Mouse (Mus musculus) liver, adult 2 months (tissue): ENCODE data around the gene Phlda3. TPM values are rescaled to one million over a fixed set of nuclear protein-coding genes. Genes with fewer than 3 reads are reported as not detected.

Experiments used
- DNase-seq: peaks from one replicate; pipeline ENCODE4 v3.0.0-alpha.2; 2011; ENCODE audit warnings: low read depth, low spot score; ENCODE audit errors: extremely low read depth
- H3K27ac ChIP-seq: fragments of 200-500 bp; replicated peaks from 2 replicates; pipeline ENCODE4 v1.5.1; 2012; ENCODE audit warnings: low read depth, mild to moderate bottlenecking, control low read depth, inconsistent platforms, low read length; ENCODE audit not compliant: insufficient read depth
- H3K27me3 ChIP-seq: fragments of 200-500 bp; 2 replicates; pipeline ENCODE4 v1.6.1; 2012; ENCODE audit warnings: mild to moderate bottlenecking, moderate library complexity, low read length, inconsistent platforms; ENCODE audit not compliant: control insufficient read depth, insufficient read depth
- H3K36me3 ChIP-seq: fragments of 200-500 bp; 2 replicates; pipeline ENCODE4 v1.6.1; 2012; ENCODE audit warnings: low read length, inconsistent platforms; ENCODE audit not compliant: control insufficient read depth, insufficient read depth
- H3K4me1 ChIP-seq: fragments of 200-500 bp; 2 replicates; pipeline ENCODE4 v1.6.1; 2011; ENCODE audit warnings: low read length; ENCODE audit not compliant: control insufficient read depth, insufficient read depth
- H3K4me3 ChIP-seq: fragments of 200-500 bp; 2 replicates; pipeline ENCODE4 v1.5.1; 2011; ENCODE audit warnings: low read depth, mild to moderate bottlenecking, control low read depth, low read length, moderate library complexity; ENCODE audit not compliant: insufficient read depth
- H3K79me2 ChIP-seq: fragments of 200-500 bp; 2 replicates; pipeline ENCODE4 v1.6.1; 2012; ENCODE audit warnings: inconsistent platforms, mild to moderate bottlenecking, low read length, moderate library complexity; ENCODE audit not compliant: control insufficient read depth, insufficient read depth
- H3K9ac ChIP-seq: fragments of 200-500 bp; 2 replicates; pipeline ENCODE4 v1.6.1; 2012; ENCODE audit warnings: low read depth, mild to moderate bottlenecking, control low read depth, inconsistent platforms, low read length
- CTCF ChIP-seq: fragments of 200-500 bp; IDR thresholded peaks from 2 replicates; pipeline ENCODE4 v1.5.1; 2011; ENCODE audit warnings: low read depth, low read length, control low read depth
- POLR2A ChIP-seq: fragments of 200-500 bp; IDR thresholded peaks from 2 replicates; pipeline ENCODE4 v1.6.1; 2011; ENCODE audit warnings: low read length, control low read depth; ENCODE audit not compliant: insufficient read depth; ENCODE audit errors: extremely low read depth
- WGBS: fragments of 180-500 bp; shearing (Covaris S2); methylation state at CpG from one replicate; pipeline ENCODE4 v1.1.7; 2018; 5-methylcytosine and 5-hydroxymethylcytosine counted together
- polyA plus RNA-seq: library from polyadenylated mRNA; depleted of rRNA; stranded (reverse); fragments of >200 nt; gene quantifications from 2 replicates; pipeline ENCODE4 v1.2.3, GENCODE M21; 2012
- total RNA-seq: library from RNA; depleted of rRNA; stranded (reverse); fragments of >200 nt; gene quantifications from 2 replicates; pipeline ENCODE4 v1.2.3, GENCODE M21; 2014

The Phlda3 gene
- total and polyA plus RNA-seq, 2 experiments: 1.7 to 1.8 TPM

GRCm38 (mm10) chr1:135812618-135813017 lies 46.7 kb downstream of the Phlda3 start:
- no peak overlapping the region for H3K9ac ChIP-seq
- no peaks in the 10 kb centered on the region for H3K27me3 ChIP-seq
- TF ChIP-seq POLR2A (no peak), CTCF (no peak)
- WGBS: 53% methylated on average over 2 of the region's 2 CpGs
- H3K4me1 ChIP-seq: no peaks in the 10 kb centered on the region
- no peak overlapping the region for H3K27ac ChIP-seq
- H3K79me2 ChIP-seq: no peaks in the 10 kb centered on the region
- H3K36me3 ChIP-seq: no peaks in the 10 kb centered on the region
- H3K4me3 ChIP-seq: no peak overlapping the region
- no peak for DNase-seq

GRCm38 (mm10) chr1:135813071-135813470 lies 47.2 kb downstream of the Phlda3 start:
- Histone ChIP-seq H3K27me3 (no peaks in the 10 kb centered on the region), H3K9ac (no peak overlapping the region), H3K27ac (no peak overlapping the region), H3K4me3 (no peak overlapping the region), H3K79me2 (no peaks in the 10 kb centered on the region), H3K4me1 (no peaks in the 10 kb centered on the region), H3K36me3 (no peaks in the 10 kb centered on the region)
- TF ChIP-seq CTCF: no peak
- no peak for TF ChIP-seq POLR2A
- WGBS: 66% methylated on average over 4 of the region's 4 CpGs
- no peak for DNase-seq

GRCm38 (mm10) chr1:135813687-135814395 lies 47.9 kb downstream of the Phlda3 start:
- H3K79me2 ChIP-seq: no peaks in the 10 kb centered on the region
- H3K4me1 ChIP-seq: no peaks in the 10 kb centered on the region
- no peak overlapping the region for H3K27ac ChIP-seq
- H3K27me3 ChIP-seq: 0 out of 2 replicates have a peak, but pooled peaks cover 3% of the 10 kb centered on the region
- WGBS: 85% methylated on average over 5 of the region's 5 CpGs
- no peaks in the 10 kb centered on the region for H3K36me3 ChIP-seq
- no peak overlapping the region for H3K4me3 ChIP-seq
- no peak for DNase-seq
- TF ChIP-seq CTCF: no peak
- no peak for TF ChIP-seq POLR2A
- H3K9ac ChIP-seq: no peak overlapping the region

- Histone ChIP-seq H3K27ac (no peak overlapping the region), H3K36me3 (no peaks in the 10 kb centered on the region), H3K79me2 (no peaks in the 10 kb centered on the region), H3K9ac (no peak overlapping the region), H3K27me3 (0 out of 2 replicates have a peak, but pooled peaks cover 3% of the 10 kb centered on the region), H3K4me3 (no peak overlapping the region), H3K4me1 (0 out of 2 replicates have a peak, but pooled peaks cover 2% of the 10 kb centered on the region)
- TF ChIP-seq POLR2A (no peak), CTCF (no peak)
- WGBS: 85% methylated on average over 5 of the region's 5 CpGs
- DNase-seq: no peak
These were observed 48.6 kb downstream of the Phlda3 start for GRCm38 (mm10) chr1:135814531-135814930.

- TF ChIP-seq POLR2A (no peak), CTCF (no peak)
- H3K27ac ChIP-seq: no peak overlapping the region
- 0 out of 2 replicates have a peak, but pooled peaks cover 3% of the 10 kb centered on the region for H3K27me3 ChIP-seq
- H3K4me3 ChIP-seq: no peak overlapping the region
- H3K36me3 ChIP-seq: no peaks in the 10 kb centered on the region
- peaks cover 3% of the 10 kb centered on the region; the same call in 1 of the 2 replicates for H3K4me1 ChIP-seq
- 43% methylated on average over 4 of the region's 4 CpGs for WGBS
- no peak overlapping the region for H3K9ac ChIP-seq
- DNase-seq: no peak
- H3K79me2 ChIP-seq: no peaks in the 10 kb centered on the region
These were observed 51.7 kb downstream of the Phlda3 start for GRCm38 (mm10) chr1:135817595-135817994.
